Mouse (Mus musculus) forebrain, embryonic 15.5 days (tissue): ENCODE results near the gene Fgfr2. TPM values are rescaled to one million over a fixed set of nuclear protein-coding genes. Genes with fewer than 3 reads are reported as not detected.

Experiments
- ATAC-seq: fragments of 200-750 bp; cut with Nextera tagmentation; replicated peaks from 2 replicates; pipeline ENCODE4 v1.8.0; 2017; ENCODE audit warnings: mild to moderate bottlenecking, moderate TSS enrichment, moderate library complexity
- H3K27ac ChIP-seq: fragments of 300-500 bp; sonication (generic); replicated peaks from 2 replicates; pipeline ENCODE4 v1.5.1; 2015; ENCODE audit warnings: mild to moderate bottlenecking, inconsistent platforms
- H3K27me3 ChIP-seq: fragments of 300-500 bp; sonication (generic); 2 replicates; pipeline ENCODE4 v1.6.1; 2015; ENCODE audit warnings: inconsistent platforms
- H3K36me3 ChIP-seq: fragments of 300-500 bp; sonication (generic); 2 replicates; pipeline ENCODE4 v1.6.1; 2015; ENCODE audit warnings: mild to moderate bottlenecking, inconsistent platforms
- H3K4me1 ChIP-seq: fragments of 300-500 bp; sonication (generic); 2 replicates; pipeline ENCODE4 v1.6.1; 2015; ENCODE audit warnings: inconsistent platforms
- H3K4me2 ChIP-seq: fragments of 300-500 bp; sonication (generic); replicated peaks from 2 replicates; pipeline ENCODE4 v1.6.1; 2015; ENCODE audit warnings: mild to moderate bottlenecking, inconsistent platforms
- H3K4me3 ChIP-seq: fragments of 300-500 bp; sonication (generic); 2 replicates; pipeline ENCODE4 v1.5.1; 2015; ENCODE audit warnings: mild to moderate bottlenecking, inconsistent platforms
- H3K9ac ChIP-seq: fragments of 300-500 bp; sonication (generic); replicated peaks from 2 replicates; pipeline ENCODE4 v1.6.1; 2015; ENCODE audit warnings: mild to moderate bottlenecking, inconsistent platforms
- H3K9me3 ChIP-seq: fragments of 300-500 bp; sonication (generic); 2 replicates; pipeline ENCODE4 v1.6.1; 2016; ENCODE audit warnings: inconsistent platforms
- WGBS: fragments of 180-500 bp; shearing (Covaris S2); methylation state at CpG from one replicate; pipeline ENCODE4 v1.1.7; 2015; ENCODE audit warnings: mixed read lengths; 5-methylcytosine and 5-hydroxymethylcytosine counted together
- polyA plus RNA-seq: library from polyadenylated mRNA; unstranded; fragments of >200 nt; fragmentation: Nextera tagmentation; extraction: Ambion mirVana; gene quantifications from 2 replicates; pipeline ENCODE4 v1.2.1, GENCODE M21; 2015

Gene Fgfr2
- polyA plus RNA-seq, 1 experiment from 2014 or later = 48.1 TPM

DNA sequence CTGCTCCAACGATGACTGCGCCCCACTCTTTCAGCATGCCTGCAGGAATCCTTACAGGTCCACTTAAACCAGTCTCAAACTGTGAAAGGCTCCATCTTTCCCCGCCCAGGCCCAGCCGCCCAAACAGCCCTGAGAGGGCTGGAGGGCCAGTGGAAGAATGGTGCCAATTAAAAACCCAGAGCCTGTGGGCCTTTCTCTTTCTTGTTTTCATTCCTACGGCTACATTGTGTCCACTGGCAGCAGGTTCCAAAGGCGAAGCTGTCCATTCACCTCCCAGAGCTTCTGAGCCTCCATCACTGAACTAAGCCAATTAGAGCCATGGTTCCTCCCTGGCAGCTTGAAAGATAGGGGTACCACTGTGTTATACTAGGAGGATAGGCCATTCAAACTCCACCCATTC is 391.6 kb downstream of the Fgfr2 start:
- Histone ChIP-seq H3K9ac (no peak overlapping the region), H3K36me3 (no peaks in the 10 kb centered on the region), H3K27me3 (no peaks in the 10 kb centered on the region), H3K27ac (peak overlapping the region; percentile 81), H3K4me1 (peaks cover 81% of the 10 kb centered on the region), H3K9me3 (no peaks in the 10 kb centered on the region), H3K4me2 (no peak overlapping the region), H3K4me3 (no peak overlapping the region)
- 16% methylated on average over 6 of the region's 6 CpGs for WGBS
- ATAC-seq = peak; percentile 64

DNA sequence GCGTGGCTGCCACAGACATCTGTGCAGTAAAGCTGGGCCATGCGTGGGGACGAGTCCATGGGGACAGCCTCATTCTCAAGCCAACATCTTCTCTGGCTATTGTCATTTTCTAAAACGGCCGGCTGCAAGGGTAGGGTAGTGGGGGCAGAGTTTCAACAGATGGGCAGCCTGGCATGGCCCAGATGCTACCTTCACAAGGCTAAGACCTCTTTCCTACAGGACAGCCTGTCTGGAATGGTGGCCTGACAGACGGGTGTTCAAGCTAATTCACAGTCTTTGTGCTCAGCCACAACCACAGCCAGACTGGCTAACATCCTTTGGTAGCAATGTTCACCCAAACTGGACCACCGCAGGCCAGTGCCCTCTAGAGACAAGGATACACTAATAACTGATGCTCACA is 392.6 kb downstream of the Fgfr2 start:
- ATAC-seq = no peak
- Histone ChIP-seq H3K27me3 (no peaks in the 10 kb centered on the region), H3K9me3 (no peaks in the 10 kb centered on the region), H3K27ac (peak overlapping the region; percentile 81), H3K36me3 (no peaks in the 10 kb centered on the region), H3K4me3 (no peak overlapping the region), H3K4me1 (peaks cover 76% of the 10 kb centered on the region), H3K4me2 (no peak overlapping the region), H3K9ac (no peak overlapping the region)
- WGBS = 40% methylated on average over 7 of the region's 7 CpGs

DNA sequence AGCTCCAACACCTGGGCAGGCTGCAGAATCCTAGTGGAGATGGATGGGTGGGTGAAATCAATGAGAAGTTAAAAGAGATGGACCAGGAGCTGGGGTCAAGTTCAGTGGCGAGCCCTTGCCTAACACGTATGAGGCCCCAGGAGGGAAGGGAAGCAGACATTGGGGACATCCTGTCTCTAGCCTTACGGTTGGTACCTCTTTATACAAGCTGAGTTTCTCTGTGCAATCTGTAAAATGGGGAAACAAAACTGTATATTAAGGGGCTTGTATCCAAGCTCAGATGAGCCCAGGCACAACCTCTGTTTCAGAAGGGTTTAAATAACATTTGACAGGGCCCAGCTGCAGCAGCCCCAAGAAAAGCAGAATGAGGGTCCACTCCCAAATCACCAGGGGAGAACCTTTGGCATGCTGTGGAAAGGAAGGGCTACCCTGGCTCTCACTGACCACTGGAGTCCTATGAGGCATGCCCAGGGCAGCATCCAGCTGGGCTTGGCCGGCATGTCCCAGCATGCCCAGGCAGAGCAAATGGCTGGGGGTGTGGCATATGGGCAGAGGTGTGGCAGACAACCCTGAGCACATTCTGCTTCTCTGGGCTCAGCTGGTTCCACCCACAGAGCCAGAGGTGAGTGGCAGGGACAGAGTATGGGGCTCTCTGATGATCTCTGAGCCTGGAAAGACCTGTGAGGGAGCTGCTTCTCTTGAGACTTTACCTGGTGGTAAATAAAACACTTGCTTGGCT is 393.9 kb downstream of the Fgfr2 start:
- Histone ChIP-seq H3K4me1 (peaks cover 80% of the 10 kb centered on the region), H3K27ac (no peak overlapping the region; the same call in 1 of the 2 replicates)

DNA sequence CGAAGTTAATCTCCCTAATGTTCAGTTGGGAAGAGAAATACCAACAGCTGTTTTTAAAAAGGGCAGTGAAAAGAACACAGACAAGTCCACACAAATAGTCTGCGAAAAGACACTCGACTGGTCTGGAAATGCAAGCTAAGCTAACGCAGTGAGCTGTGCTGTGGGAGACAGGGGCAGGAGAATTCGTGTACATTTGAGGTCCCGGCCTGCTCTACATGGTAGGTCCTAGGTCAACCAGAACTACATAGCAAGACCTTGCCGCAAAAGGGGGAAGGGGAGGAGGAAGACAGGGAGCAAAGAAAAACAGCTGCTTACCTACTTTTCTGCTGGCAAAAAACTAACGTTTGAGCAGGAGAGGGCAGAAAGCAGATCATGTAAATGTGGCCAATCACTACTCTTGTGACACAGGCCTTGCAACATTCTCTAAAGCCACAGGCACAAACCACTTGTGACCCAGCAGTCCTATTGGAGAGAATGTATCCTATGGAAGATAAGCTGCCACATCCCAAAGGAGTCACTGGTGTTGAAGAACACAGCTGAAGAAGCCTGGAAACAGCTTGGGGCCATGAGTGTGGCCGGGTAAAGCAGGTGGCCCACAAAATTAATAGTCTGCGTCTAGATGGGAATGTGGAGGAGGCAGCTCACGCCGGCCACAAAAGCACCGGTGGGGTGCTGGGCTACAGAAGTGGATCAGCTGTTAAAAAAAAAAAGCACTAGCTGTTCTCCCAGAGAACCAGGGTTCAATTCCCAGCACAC is 396.9 kb downstream of the Fgfr2 start:
- peaks cover 78% of the 10 kb centered on the region for H3K4me1 ChIP-seq
- no peaks in the 10 kb centered on the region for H3K36me3 ChIP-seq
- no peak overlapping the region for H3K9ac ChIP-seq
- H3K9me3 ChIP-seq = no peaks in the 10 kb centered on the region
- peak overlapping the region; percentile 23; the same call in 1 of the 2 replicates for H3K27ac ChIP-seq
- 60% methylated on average over 13 of the region's 13 CpGs for WGBS
- no peak overlapping the region for H3K4me3 ChIP-seq
- H3K4me2 ChIP-seq = no peak overlapping the region
- H3K27me3 ChIP-seq = no peaks in the 10 kb centered on the region
- no peak for ATAC-seq

More for the DNA sequence above, 393.9 kb downstream of the Fgfr2 start:
- Histone ChIP-seq H3K9me3 (no peaks in the 10 kb centered on the region), H3K36me3 (no peaks in the 10 kb centered on the region), H3K9ac (no peak overlapping the region), H3K4me2 (no peak overlapping the region), H3K27me3 (no peaks in the 10 kb centered on the region), H3K4me3 (no peak overlapping the region)
- WGBS = 80% methylated on average over 4 of the region's 4 CpGs
- no peak for ATAC-seq

DNA sequence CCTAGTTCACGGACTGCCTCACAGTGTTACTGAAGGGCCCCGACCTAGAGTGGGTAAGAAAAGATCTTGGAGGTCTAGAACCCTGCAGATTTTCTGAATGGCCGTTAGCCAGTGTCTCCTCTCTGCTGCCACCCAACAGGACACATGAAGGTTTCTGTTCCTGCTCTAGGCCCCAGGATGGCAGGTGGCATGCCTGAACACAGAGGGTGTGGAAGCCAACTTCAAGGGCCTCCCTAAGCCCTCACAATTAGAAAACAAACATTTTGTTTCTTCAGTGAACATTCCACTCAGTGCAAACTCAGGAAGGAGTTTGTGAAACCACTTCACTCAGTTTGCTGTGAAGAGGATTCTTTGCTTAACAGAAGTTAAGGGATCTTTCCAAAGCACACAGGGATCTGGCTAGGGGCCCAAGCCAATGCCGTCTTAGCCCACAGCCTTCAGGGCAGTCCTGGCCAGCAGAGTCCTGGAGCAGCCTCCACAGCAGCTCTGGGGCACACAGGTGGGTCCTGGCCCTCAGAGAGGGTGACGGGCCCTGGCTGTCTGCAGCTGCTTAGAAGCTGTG is 398.6 kb downstream of the Fgfr2 start:
- no peaks in the 10 kb centered on the region for H3K36me3 ChIP-seq
- WGBS = 85% methylated on average over 5 of the region's 5 CpGs
- H3K4me1 ChIP-seq = peaks cover 78% of the 10 kb centered on the region
- no peaks in the 10 kb centered on the region for H3K9me3 ChIP-seq
- H3K27ac ChIP-seq = no peak overlapping the region
- no peak overlapping the region for H3K9ac ChIP-seq
- no peaks in the 10 kb centered on the region for H3K27me3 ChIP-seq
- H3K4me2 ChIP-seq = no peak overlapping the region
- H3K4me3 ChIP-seq = no peak overlapping the region
- no peak for ATAC-seq

DNA sequence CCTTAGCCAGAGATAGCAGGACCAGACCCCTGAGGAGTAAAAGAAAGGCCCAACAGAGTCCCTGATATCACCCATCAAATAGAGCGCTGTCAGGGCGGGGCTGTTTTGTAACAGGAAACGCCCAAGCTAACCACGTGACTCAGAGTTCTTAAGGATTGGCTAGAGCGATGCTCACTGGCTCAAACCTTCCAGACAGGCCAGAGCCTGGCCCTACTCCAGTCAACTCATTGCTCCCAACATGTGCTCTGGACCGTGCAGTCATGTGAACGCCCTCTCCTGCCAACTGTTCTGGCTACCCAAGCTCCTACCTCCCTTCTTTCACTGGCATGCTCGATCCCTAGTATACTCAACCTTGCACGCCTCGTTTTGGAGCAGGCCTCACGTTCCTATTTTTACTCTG is 399.2 kb downstream of the Fgfr2 start:
- no peak overlapping the region for H3K9ac ChIP-seq
- H3K4me3 ChIP-seq = no peak overlapping the region
- no peaks in the 10 kb centered on the region for H3K9me3 ChIP-seq
- no peaks in the 10 kb centered on the region for H3K27me3 ChIP-seq
- H3K4me2 ChIP-seq = no peak overlapping the region
- no peak overlapping the region for H3K27ac ChIP-seq
- no peaks in the 10 kb centered on the region for H3K36me3 ChIP-seq
- WGBS = 75% methylated on average over 11 of the region's 11 CpGs
- peaks cover 76% of the 10 kb centered on the region for H3K4me1 ChIP-seq
- ATAC-seq = peak; percentile 70

DNA sequence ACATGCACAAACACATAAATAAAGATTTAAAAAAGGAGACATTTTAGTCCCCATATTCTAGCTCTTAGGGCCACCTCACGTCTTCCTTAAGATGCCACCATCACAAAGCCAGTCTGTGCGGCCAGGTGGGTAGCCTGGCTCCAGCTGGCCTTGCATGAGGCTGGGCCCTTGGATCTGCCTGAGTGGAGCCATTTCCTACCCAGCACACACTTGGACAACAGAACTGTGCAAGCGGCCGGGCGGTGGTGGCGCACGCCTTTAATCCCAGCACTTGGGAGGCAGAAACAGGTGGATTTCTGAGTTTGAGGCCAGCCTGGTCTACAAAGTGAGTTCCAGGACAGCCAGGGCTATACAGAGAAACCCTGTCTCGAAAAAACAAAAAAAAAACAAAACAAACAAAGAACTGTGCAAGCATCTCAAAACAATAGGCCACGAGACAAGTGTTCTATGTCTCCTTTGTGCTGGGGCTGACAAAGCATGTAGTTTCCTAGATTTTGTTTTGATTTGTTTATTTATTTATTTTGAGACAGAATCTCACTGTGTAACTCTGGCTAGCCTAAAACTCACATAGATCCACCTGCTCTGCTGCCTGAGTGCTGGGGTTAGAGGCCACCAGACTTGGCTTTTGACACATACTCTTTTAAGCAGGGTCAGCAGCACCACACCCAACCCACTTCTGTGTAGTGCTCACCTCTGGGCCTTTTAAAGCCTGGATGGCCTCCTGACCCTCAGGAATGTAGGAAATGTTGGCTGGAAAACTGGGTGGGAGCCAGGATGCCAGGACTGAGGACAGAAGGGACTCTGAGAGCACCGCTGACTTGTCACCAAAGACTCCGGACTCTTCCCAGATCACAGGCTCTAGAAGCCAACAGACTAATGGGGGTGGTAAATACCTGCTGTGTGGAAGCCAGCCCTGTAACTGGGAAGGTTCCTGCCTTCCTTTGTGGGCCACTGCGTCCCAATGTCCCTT is 400.5 kb downstream of the Fgfr2 start:
- H3K9ac ChIP-seq = no peak overlapping the region
- no peak overlapping the region for H3K4me2 ChIP-seq
- H3K36me3 ChIP-seq = no peaks in the 10 kb centered on the region
- peaks cover 68% of the 10 kb centered on the region for H3K4me1 ChIP-seq
- no peaks in the 10 kb centered on the region for H3K9me3 ChIP-seq
- no peaks in the 10 kb centered on the region for H3K27me3 ChIP-seq
- WGBS = 81% methylated on average over 12 of the region's 12 CpGs
- ATAC-seq = no peak
- H3K4me3 ChIP-seq = no peak overlapping the region
- peak overlapping the region; percentile 31; the same call in 1 of the 2 replicates for H3K27ac ChIP-seq

DNA sequence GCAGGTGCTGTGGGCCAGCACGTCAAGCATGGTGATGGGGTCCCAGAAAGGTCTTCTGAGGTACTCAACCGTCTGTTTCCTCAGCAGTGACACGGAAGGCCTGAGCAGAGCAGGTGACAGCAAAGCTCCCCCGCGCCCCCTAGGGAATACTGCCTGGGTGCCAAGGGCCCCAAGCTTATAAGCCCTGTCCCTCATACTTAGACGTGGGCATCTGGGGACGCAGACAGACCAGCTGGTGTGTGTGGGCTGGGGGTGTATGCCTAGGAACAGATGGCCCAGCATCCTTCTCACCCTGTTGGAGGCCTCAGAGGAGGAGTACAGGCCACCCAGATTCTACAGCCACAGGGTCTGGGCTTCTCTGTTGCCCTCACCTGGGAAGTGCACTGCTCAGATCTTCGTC is 402.6 kb downstream of the Fgfr2 start:
- WGBS = 51% methylated on average over 8 of the region's 8 CpGs
- peak; percentile 74 for ATAC-seq
- Histone ChIP-seq H3K4me1 (peaks cover 54% of the 10 kb centered on the region), H3K36me3 (no peaks in the 10 kb centered on the region), H3K4me2 (no peak overlapping the region), H3K27me3 (no peaks in the 10 kb centered on the region), H3K9me3 (no peaks in the 10 kb centered on the region), H3K27ac (peak overlapping the region; percentile 51), H3K9ac (no peak overlapping the region), H3K4me3 (no peak overlapping the region)

DNA sequence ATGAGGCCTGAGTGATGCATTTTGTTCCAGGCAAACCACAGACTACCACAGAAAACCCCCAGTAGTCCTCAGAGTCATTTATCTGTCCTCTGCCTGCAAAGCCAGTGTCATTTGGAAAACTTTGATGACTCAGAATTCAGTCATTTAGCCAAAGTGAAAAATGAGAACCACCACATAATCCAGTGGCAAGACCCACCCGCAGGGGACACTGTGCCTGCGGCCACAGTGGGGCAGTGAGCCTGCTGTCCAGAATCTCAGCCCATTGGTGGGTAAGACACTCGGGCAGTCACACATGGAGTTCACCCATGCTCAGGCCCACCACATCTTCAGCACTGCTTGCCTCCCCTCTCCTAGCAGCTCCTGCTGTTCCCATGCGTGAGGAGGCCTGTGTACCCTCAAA is 403.6 kb downstream of the Fgfr2 start:
- no peak overlapping the region; the same call in 1 of the 2 replicates for H3K27ac ChIP-seq
- H3K9ac ChIP-seq = no peak overlapping the region
- ATAC-seq = no peak
- no peak overlapping the region for H3K4me3 ChIP-seq
- no peaks in the 10 kb centered on the region for H3K9me3 ChIP-seq
- no peaks in the 10 kb centered on the region for H3K36me3 ChIP-seq
- H3K4me2 ChIP-seq = no peak overlapping the region
- H3K27me3 ChIP-seq = no peaks in the 10 kb centered on the region
- WGBS = 93% methylated on average over 4 of the region's 4 CpGs
- peaks cover 59% of the 10 kb centered on the region for H3K4me1 ChIP-seq

DNA sequence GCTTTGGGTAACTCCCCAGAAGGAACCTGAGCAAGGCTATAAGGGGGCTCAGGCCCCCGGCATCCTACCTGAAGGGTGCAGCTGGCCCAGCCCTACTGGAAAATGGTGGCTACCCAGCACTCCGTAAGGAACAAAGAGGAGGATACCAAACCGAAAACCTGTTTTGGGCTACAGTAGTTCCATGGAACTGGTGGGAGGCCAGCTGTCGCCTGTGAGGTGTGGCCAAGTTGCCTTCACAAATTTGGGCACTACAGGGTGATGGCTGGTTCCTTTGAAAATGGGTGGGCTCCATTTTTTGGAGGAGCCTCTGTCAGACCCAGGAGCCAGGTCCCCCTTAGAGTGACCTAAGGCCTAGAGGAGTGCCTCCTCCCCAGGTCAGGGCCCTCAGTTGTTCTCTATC is 407.9 kb downstream of the Fgfr2 start:
- peaks cover 40% of the 10 kb centered on the region for H3K4me1 ChIP-seq

DNA sequence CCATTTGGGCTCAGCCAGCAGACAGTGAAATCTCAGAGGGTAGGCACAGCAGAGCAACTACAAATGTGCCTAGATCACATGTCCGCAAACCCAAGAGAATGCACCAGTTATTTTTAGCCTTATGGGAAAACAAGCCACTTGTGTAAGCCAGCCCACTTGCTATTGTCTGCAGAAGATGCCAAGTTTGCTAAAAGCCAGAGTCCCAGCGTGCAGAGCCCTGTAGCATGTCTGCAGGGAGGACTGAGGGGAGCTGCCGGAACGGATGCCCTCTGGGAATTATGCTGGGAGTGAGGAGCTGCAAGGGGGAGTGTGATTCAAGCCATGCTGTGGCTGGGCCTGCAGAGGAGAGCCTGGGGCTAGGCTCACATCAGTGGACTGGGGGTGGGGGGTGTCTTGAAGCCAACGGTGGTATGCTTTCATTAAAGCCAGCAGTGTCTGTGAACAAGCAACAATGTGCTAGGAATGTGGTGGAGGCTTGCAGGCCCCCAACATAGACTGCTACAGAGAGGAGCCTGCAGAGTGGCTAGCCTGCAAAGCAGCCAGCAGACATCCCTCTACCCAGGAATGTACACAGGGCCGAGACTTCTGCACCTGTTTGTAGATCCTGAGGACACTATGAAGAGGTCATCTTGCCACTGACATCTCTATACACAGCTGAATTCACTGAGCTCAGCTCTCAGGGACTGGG is 408.8 kb downstream of the Fgfr2 start:
- WGBS = 12% methylated on average over 6 of the region's 6 CpGs
- Histone ChIP-seq H3K4me1 (peaks cover 33% of the 10 kb centered on the region), H3K4me2 (no peak overlapping the region), H3K9me3 (no peaks in the 10 kb centered on the region), H3K27ac (peak overlapping the region; percentile 79), H3K36me3 (no peaks in the 10 kb centered on the region), H3K9ac (peak overlapping the region; percentile 17), H3K27me3 (no peaks in the 10 kb centered on the region), H3K4me3 (no peak overlapping the region)
- peak; percentile 60 for ATAC-seq

More for the DNA sequence above, 407.9 kb downstream of the Fgfr2 start:
- no peak overlapping the region for H3K9ac ChIP-seq
- no peaks in the 10 kb centered on the region for H3K9me3 ChIP-seq
- no peaks in the 10 kb centered on the region for H3K27me3 ChIP-seq
- H3K27ac ChIP-seq = peak overlapping the region; percentile 79
- no peak overlapping the region for H3K4me2 ChIP-seq
- ATAC-seq = no peak
- 76% methylated on average over 4 of the region's 4 CpGs for WGBS
- no peaks in the 10 kb centered on the region for H3K36me3 ChIP-seq
- H3K4me3 ChIP-seq = no peak overlapping the region
